Mouse (Mus musculus): ENCODE data around the gene Cbfa2t2.

- no peak for TF ChIP-seq CTCF (IDR thresholded peaks at IDR 0.05; ENCODE audit: borderline replicate concordance, insufficient read depth, low read length)
- TF ChIP-seq POLR2A (IDR thresholded peaks at IDR 0.05; ENCODE audit: low read depth, low read length) = no peak
Measured at GRCm38 (mm10) chr2:154447821-154448220, 11.5 kb downstream of the Cbfa2t2 start.
